Mouse (Mus musculus) MEL (cell line): Measurements from ENCODE around the gene Brd1. TPM values are rescaled to one million over a fixed set of nuclear protein-coding genes. Genes with fewer than 3 reads are reported as not detected.
A peak's percentile ranks its signal among the peaks of the same experiment; 100 is the strongest.

Experiments used
- DNase-seq: peaks from one replicate; pipeline ENCODE4 v3.0.0; 2011; ENCODE audit warnings: low read depth, low spot score
- H3K27ac ChIP-seq: 2 replicates; pipeline ENCODE4 v1.5.1; 2012; ENCODE audit warnings: low read depth, mild to moderate bottlenecking, control low read depth, low read length, moderate library complexity; ENCODE audit not compliant: control insufficient read depth
- H3K27me3 ChIP-seq, 2 experiments: fragments of 150-350 bp in 1 of 2; sonication (generic) in 1 of 2; 2 replicates each; pipeline ENCODE4 v1.6.1; 2012; ENCODE audit warnings: low read length in 2 of 2, mild to moderate bottlenecking in 2 of 2, improper control_type of control experiment in 1 of 2, moderate library complexity in 1 of 2; ENCODE audit not compliant: insufficient read depth in 2 of 2, control insufficient read depth in 1 of 2
- H3K36me3 ChIP-seq, 2 experiments: 2 replicates each; pipeline ENCODE4 v1.6.1; 2012 to 2014; ENCODE audit warnings: low read length in 2 of 2, improper control_type of control experiment in 1 of 2, inconsistent platforms in 1 of 2, mild to moderate bottlenecking in 1 of 2; ENCODE audit not compliant: insufficient read depth in 2 of 2, control insufficient read depth in 1 of 2
- H3K4me1 ChIP-seq, 2 experiments: fragments of 150-350 bp in 1 of 2; sonication (generic) in 1 of 2; 2 replicates each; pipeline ENCODE4 v1.6.1; 2012; ENCODE audit warnings: low read length in 2 of 2, improper control_type of control experiment in 1 of 2, mild to moderate bottlenecking in 1 of 2; ENCODE audit not compliant: insufficient read depth in 2 of 2, control insufficient read depth in 1 of 2
- H3K4me3 ChIP-seq, 2 experiments: fragments of 150-350 bp in 1 of 2; sonication (generic) in 1 of 2; 2 replicates each; pipeline ENCODE4 v1.5.1; 2012; ENCODE audit warnings: low read depth in 2 of 2, low read length in 2 of 2, mild to moderate bottlenecking in 2 of 2, moderate library complexity in 2 of 2, control low read depth in 1 of 2, improper control_type of control experiment in 1 of 2; ENCODE audit not compliant: control insufficient read depth in 1 of 2, insufficient read depth in 1 of 2
- H3K79me2 ChIP-seq: 2 replicates; pipeline ENCODE4 v1.6.1; 2012; ENCODE audit warnings: mild to moderate bottlenecking, low read length, moderate library complexity; ENCODE audit not compliant: control insufficient read depth, poor library complexity, insufficient read depth
- H3K9ac ChIP-seq: 2 replicates; pipeline ENCODE4 v1.6.1; 2012; ENCODE audit warnings: low read depth, mild to moderate bottlenecking, control low read depth, low read length, moderate library complexity; ENCODE audit not compliant: control insufficient read depth, poor library complexity, severe bottlenecking
- H3K9me3 ChIP-seq: fragments of 150-350 bp; sonication (generic); replicated peaks from 2 replicates; pipeline ENCODE4 v1.6.1; 2012; ENCODE audit warnings: mild to moderate bottlenecking, low read length, improper control_type of control experiment, moderate library complexity; ENCODE audit not compliant: insufficient read depth
- BHLHE40 ChIP-seq: IDR thresholded peaks from 2 replicates; pipeline ENCODE4 v1.6.1; 2012; ENCODE audit warnings: low read depth, mild to moderate bottlenecking, inconsistent platforms, low read length, improper control_type of control experiment, borderline replicate concordance
- CHD1 ChIP-seq: IDR thresholded peaks from 2 replicates; pipeline ENCODE4 v1.6.1; 2012; ENCODE audit warnings: low read depth, mild to moderate bottlenecking, inconsistent platforms, low read length, improper control_type of control experiment
- CHD2 ChIP-seq: IDR thresholded peaks from 2 replicates; pipeline ENCODE4 v1.6.1; 2011; ENCODE audit warnings: low read length, improper control_type of control experiment
- CTCF ChIP-seq, 3 experiments: IDR thresholded peaks in 2 of 3; conservative IDR thresholded peaks in 1 of 3; 2 replicates each; pipeline ENCODE4 v1.5.1; 2011 to 2012; ENCODE audit warnings: low read length in 3 of 3, low read depth in 2 of 3, mild to moderate bottlenecking in 2 of 3, improper control_type of control experiment in 1 of 3, inconsistent platforms in 1 of 3, mixed read lengths in 1 of 3, moderate library complexity in 1 of 3; ENCODE audit not compliant: control insufficient read depth in 1 of 3, insufficient read depth in 1 of 3, poor library complexity in 1 of 3, severe bottlenecking in 1 of 3
- ELF1 ChIP-seq: IDR thresholded peaks from 2 replicates; pipeline ENCODE4 v1.6.1; 2014; ENCODE audit warnings: low read depth, mild to moderate bottlenecking, inconsistent platforms, low read length, improper control_type of control experiment, moderate library complexity
- EP300 ChIP-seq, 2 experiments: IDR thresholded peaks; 2 replicates each; pipeline ENCODE4 v1.6.1; 2011; ENCODE audit warnings: improper control_type of control experiment in 2 of 2, low read length in 2 of 2, low read depth in 1 of 2, mild to moderate bottlenecking in 1 of 2
- ETS1 ChIP-seq: IDR thresholded peaks from 2 replicates; pipeline ENCODE4 v1.6.1; 2012; ENCODE audit warnings: low read depth, mild to moderate bottlenecking, inconsistent platforms, low read length, improper control_type of control experiment, moderate library complexity
- GATA1 ChIP-seq: IDR thresholded peaks from 2 replicates; pipeline ENCODE4 v1.6.1; 2011; ENCODE audit warnings: low read depth, low read length, improper control_type of control experiment
- HCFC1 ChIP-seq: IDR thresholded peaks from 2 replicates; pipeline ENCODE4 v1.6.1; 2012; ENCODE audit warnings: low read depth, mild to moderate bottlenecking, inconsistent platforms, low read length, improper control_type of control experiment, moderate library complexity
- KAT2A ChIP-seq: conservative IDR thresholded peaks from 2 replicates; pipeline ENCODE4 v1.6.1; 2012; ENCODE audit warnings: low read depth, low read length, improper control_type of control experiment, inconsistent platforms
- MAFK ChIP-seq: IDR thresholded peaks from 2 replicates; pipeline ENCODE4 v1.6.1; 2011; ENCODE audit warnings: low read depth, mild to moderate bottlenecking, low read length, improper control_type of control experiment, borderline replicate concordance
- MAX ChIP-seq: IDR thresholded peaks from 2 replicates; pipeline ENCODE4 v1.6.1; 2011; ENCODE audit warnings: low read length, improper control_type of control experiment
- MAZ ChIP-seq: IDR thresholded peaks from 2 replicates; pipeline ENCODE4 v1.6.1; 2012; ENCODE audit warnings: low read depth, mild to moderate bottlenecking, inconsistent platforms, low read length, improper control_type of control experiment
- MEF2A ChIP-seq: IDR thresholded peaks from 2 replicates; pipeline ENCODE4 v1.6.1; 2014; ENCODE audit warnings: low read depth, mild to moderate bottlenecking, inconsistent platforms, low read length, improper control_type of control experiment; ENCODE audit not compliant: poor library complexity, insufficient replicate concordance, severe bottlenecking; ENCODE audit errors: extremely low read depth
- MXI1 ChIP-seq: IDR thresholded peaks from 2 replicates; pipeline ENCODE4 v1.6.1; 2011; ENCODE audit warnings: mild to moderate bottlenecking, low read depth, low read length, improper control_type of control experiment
- MYB ChIP-seq: IDR thresholded peaks from 2 replicates; pipeline ENCODE4 v1.6.1; 2011; ENCODE audit warnings: mild to moderate bottlenecking, low read depth, low read length, improper control_type of control experiment
- MYC ChIP-seq: IDR thresholded peaks from 2 replicates; pipeline ENCODE4 v1.6.1; 2011; ENCODE audit warnings: low read depth, mild to moderate bottlenecking, low read length, improper control_type of control experiment, moderate library complexity
- NELFE ChIP-seq: IDR thresholded peaks from 2 replicates; pipeline ENCODE4 v1.6.1; 2011; ENCODE audit warnings: low read depth, low read length, improper control_type of control experiment
- NRF1 ChIP-seq: IDR thresholded peaks from 2 replicates; pipeline ENCODE4 v1.6.1; 2014; ENCODE audit warnings: low read depth, mild to moderate bottlenecking, inconsistent platforms, low read length, improper control_type of control experiment, moderate library complexity; ENCODE audit not compliant: poor library complexity, insufficient read depth, severe bottlenecking
- POLR2A ChIP-seq, 2 experiments: IDR thresholded peaks; 2 replicates each; pipeline ENCODE4 v1.6.1; 2011 to 2012; ENCODE audit warnings: low read length in 2 of 2, mild to moderate bottlenecking in 2 of 2, control low read depth in 1 of 2, improper control_type of control experiment in 1 of 2, low read depth in 1 of 2, moderate library complexity in 1 of 2; ENCODE audit not compliant: control insufficient read depth in 1 of 2, insufficient read depth in 1 of 2, poor library complexity in 1 of 2
- POLR2AphosphoS2 ChIP-seq: IDR thresholded peaks from 2 replicates; pipeline ENCODE4 v1.6.1; 2011; ENCODE audit warnings: low read length, improper control_type of control experiment
- POLR2AphosphoS5 ChIP-seq: IDR thresholded peaks from 2 replicates; pipeline ENCODE4 v1.6.1; 2012; ENCODE audit warnings: low read depth, borderline replicate concordance, mild to moderate bottlenecking, inconsistent platforms, low read length, moderate library complexity, mixed read lengths
- RCOR1 ChIP-seq: IDR thresholded peaks from 2 replicates; pipeline ENCODE4 v1.6.1; 2012; ENCODE audit warnings: low read depth, mild to moderate bottlenecking, inconsistent platforms, low read length, improper control_type of control experiment
- SIN3A ChIP-seq: IDR thresholded peaks from 2 replicates; pipeline ENCODE4 v1.6.1; 2012; ENCODE audit warnings: low read length, improper control_type of control experiment, inconsistent platforms
- SMC3 ChIP-seq: IDR thresholded peaks from 2 replicates; pipeline ENCODE4 v1.6.1; 2011; ENCODE audit warnings: low read depth, low read length, improper control_type of control experiment
- TAL1 ChIP-seq: IDR thresholded peaks from 2 replicates; pipeline ENCODE4 v1.6.1; 2012; ENCODE audit warnings: mild to moderate bottlenecking, inconsistent platforms, low read length, moderate library complexity, mixed read lengths
- TBP ChIP-seq: IDR thresholded peaks from 2 replicates; pipeline ENCODE4 v1.8.0; 2011; ENCODE audit warnings: low read depth, low read length, improper control_type of control experiment
- TCF12 ChIP-seq: IDR thresholded peaks from 2 replicates; pipeline ENCODE4 v1.6.1; 2014; ENCODE audit warnings: low read depth, mild to moderate bottlenecking, inconsistent platforms, low read length, improper control_type of control experiment, moderate library complexity
- USF1 ChIP-seq: IDR thresholded peaks from 2 replicates; pipeline ENCODE4 v1.6.1; 2014; ENCODE audit warnings: low read depth, mild to moderate bottlenecking, inconsistent platforms, low read length, improper control_type of control experiment, moderate library complexity
- ZC3H11A ChIP-seq: IDR thresholded peaks from 2 replicates; pipeline ENCODE4 v1.6.1; 2012; ENCODE audit warnings: low read depth, mild to moderate bottlenecking, inconsistent platforms, low read length, improper control_type of control experiment
- ZMIZ1 ChIP-seq: IDR thresholded peaks from 2 replicates; pipeline ENCODE4 v1.6.1; 2012; ENCODE audit warnings: low read depth, mild to moderate bottlenecking, inconsistent platforms, low read length, improper control_type of control experiment, moderate library complexity
- polyA plus RNA-seq, 2 experiments: library from polyadenylated mRNA; stranded (reverse) in 1 of 2; unstranded in 1 of 2; fragments of >175 nt in 1 of 2; fragments of >200 nt in 1 of 2; gene quantifications; 2 replicates each; pipeline versions ENCODE4 v1.2.1 to v1.2.4; 2012; ENCODE audit warnings: low replicate concordance in 2 of 2, low read depth in 1 of 2; ENCODE audit not compliant: insufficient read length in 2 of 2, insufficient read depth in 1 of 2, missing spikeins in 1 of 2
- total RNA-seq: library from RNA; depleted of rRNA; stranded (reverse); fragments of 300-350 nt; gene quantifications from 2 replicates; pipeline ENCODE4 v1.2.3, GENCODE M21; 2012

The Brd1 gene
- total and polyA plus RNA-seq, 3 experiments = 33.7 to 72.7 (median 43.1) TPM

DNA sequence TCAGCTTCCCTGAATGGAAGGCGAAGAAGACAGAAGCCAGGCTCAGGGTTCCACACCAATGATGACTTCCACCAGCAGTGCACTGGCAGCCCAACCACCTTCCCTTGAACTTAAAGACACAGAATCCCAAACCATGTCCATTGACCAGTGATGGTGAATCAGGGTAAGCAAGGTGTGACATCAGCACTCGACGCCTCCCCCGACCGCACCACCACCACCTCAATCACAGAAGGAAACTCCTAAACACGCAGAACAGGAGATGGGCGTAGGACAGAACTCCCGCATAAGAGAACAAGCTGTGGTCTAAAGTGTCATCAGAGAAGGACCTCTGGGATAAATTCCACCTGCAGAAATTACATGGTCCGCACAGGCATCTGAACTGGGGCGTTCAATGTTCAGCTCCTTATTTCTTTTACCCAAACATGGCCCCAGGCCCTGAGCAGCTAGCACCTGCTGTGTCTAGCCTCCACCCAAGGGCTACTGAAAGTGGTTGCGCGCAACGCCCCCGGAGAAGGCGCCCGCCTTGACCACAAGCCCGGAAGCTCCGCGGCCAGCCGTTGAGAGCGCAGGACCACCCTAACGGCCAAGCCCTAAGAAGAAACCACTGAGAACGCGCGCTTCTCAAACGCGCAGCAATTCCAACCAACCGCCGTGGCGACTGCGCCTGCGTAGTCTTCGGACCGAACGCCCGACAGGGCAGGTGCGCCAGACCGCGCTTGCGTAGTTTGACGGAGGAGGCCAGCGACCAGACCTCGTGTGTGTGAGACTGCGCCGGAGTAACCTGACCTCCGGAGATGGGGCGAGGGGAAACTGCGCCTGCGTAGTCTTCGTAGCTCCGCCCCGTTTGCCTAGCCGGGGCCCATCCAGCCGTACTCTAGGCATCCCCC is 16.9 kb upstream of the Brd1 start:
- Histone ChIP-seq H3K4me3 (peak overlapping the region; percentile 63 to 78), H3K9ac (peak overlapping the region; percentile 95), H3K79me2 (peaks cover 39% of the 10 kb centered on the region), H3K27me3 (no peaks in the 10 kb centered on the region), H3K36me3 (peaks cover 0 to 23% of the 10 kb centered on the region in 2 experiments; a peak in 2 of 4 replicates), H3K4me1 (peaks cover 3 to 28% of the 10 kb centered on the region in 2 experiments; a peak in 3 of 4 replicates), H3K27ac (peak overlapping the region; percentile 99), H3K9me3 (no peaks in the 10 kb centered on the region)
- DNase-seq = peak; percentile 99
- peak; percentile 63; the same call in 1 of the 2 replicates for TF ChIP-seq MAZ
- peak; percentile 58; the same call in 1 of the 2 replicates for TF ChIP-seq ETS1
- TF ChIP-seq MXI1 = peak; percentile 76
- peak; percentile 74 to 91 for TF ChIP-seq POLR2A (IDR thresholded peaks at IDR 0.05; ENCODE audit: control insufficient read depth in 1 of 2, insufficient read depth in 1 of 2, low read depth in 1 of 2, low read length in 2 of 2, poor library complexity in 1 of 2)
- no peak for TF ChIP-seq CHD2
- TF ChIP-seq KAT2A = peak; percentile 63; the same call in 1 of the 2 replicates
- no peak for TF ChIP-seq TAL1
- peak; percentile 92 for TF ChIP-seq MYC
- peak; percentile 87 for TF ChIP-seq HCFC1
- peak; percentile 97 for TF ChIP-seq NELFE
- TF ChIP-seq ZMIZ1 = peak; percentile 93
- TF ChIP-seq MAFK = no peak
- TF ChIP-seq POLR2AphosphoS2 = peak; percentile 98
- peak; percentile 99 for TF ChIP-seq MYB
- 0 out of 2 replicates have a peak, but pooled peaks have one; percentile 38 for TF ChIP-seq POLR2AphosphoS5
- TF ChIP-seq TBP = peak; percentile 69
- peak; percentile 67; the same call in 1 of the 2 replicates for TF ChIP-seq ELF1
- TF ChIP-seq USF1 = 0 out of 2 replicates have a peak, but pooled peaks have one; percentile 56
- TF ChIP-seq CHD1 = peak; percentile 94
- TF ChIP-seq MAX = peak; percentile 84
- TF ChIP-seq ZC3H11A = no peak
- TF ChIP-seq GATA1 = no peak
- TF ChIP-seq RCOR1 = no peak
- peak; percentile 49 to 89 for TF ChIP-seq EP300 (IDR thresholded peaks at IDR 0.05; ENCODE audit: low read depth in 1 of 2, low read length in 2 of 2)
- TF ChIP-seq NRF1 = peak; percentile 84
- peak; percentile 69; the same call in 1 of the 2 replicates for TF ChIP-seq TCF12
- 0 out of 2 replicates have a peak, but pooled peaks have one; percentile 7 for TF ChIP-seq BHLHE40
- peak; percentile 89 for TF ChIP-seq SIN3A
- 0 out of 2 replicates have a peak, but pooled peaks have one; percentile 27 for TF ChIP-seq MEF2A
- TF ChIP-seq CTCF (IDR thresholded peaks at IDR 0.05 in 2 of 3, conservative IDR thresholded peaks at IDR 0.05 in 1 of 3; ENCODE audit: control insufficient read depth in 1 of 3, insufficient read depth in 1 of 3, low read depth in 2 of 3, low read length in 3 of 3, poor library complexity in 1 of 3, severe bottlenecking in 1 of 3) = no peak
- no peak for TF ChIP-seq SMC3
